Mouse (Mus musculus) liver, embryonic 18 days (tissue): ENCODE measurements around the gene Pnrc1. TPM values are rescaled to one million over a fixed set of nuclear protein-coding genes. Genes with fewer than 3 reads are reported as not detected.

Experiments
- polyA plus RNA-seq: library from polyadenylated mRNA; depleted of rRNA; stranded (reverse); fragments of >200 nt; gene quantifications from 2 replicates; pipeline ENCODE4 v1.2.3, GENCODE M21; 2012; rRNA removed

Gene Pnrc1
- 38.2 and 39.8 TPM in 2 replicates for polyA plus RNA-seq

GRCm38 (mm10) chr4:33290002-33290401, at the start of gene Pnrc1:
Gene Pnrc1, minus strand, starts transcription at chr4:33290163.

GRCm38 (mm10) chr4:33309764-33310757, 20.1 kb upstream of the Pnrc1 start, which contains the start of gene Rngtt:
Gene Rngtt, plus strand, starts transcription at chr4:33310311.

GRCm38 (mm10) chr4:33208881-33209841, 80.8 kb downstream of the Pnrc1 start, which contains the start of gene Srsf12:
Gene Srsf12, plus strand, starts transcription at chr4:33208991.

Other genes starting within 250 kb of the Pnrc1 start
- gene Gabrr2, start 227.2 kb downstream of the Pnrc1 start, polyA plus RNA-seq: 0.05 TPM in 2 replicates
- gene Gabrr1, start 157.6 kb downstream of the Pnrc1 start, polyA plus RNA-seq: not detected in 2 replicates
- 0.03 and 0.10 TPM in 2 replicates for gene Pm20d2, start 100.4 kb downstream of the Pnrc1 start, polyA plus RNA-seq
- 0.08 and 0.10 TPM in 2 replicates for gene Srsf12, start 81.2 kb downstream of the Pnrc1 start, polyA plus RNA-seq
- 2.7 and 2.8 TPM in 2 replicates for gene Rngtt, start 20.1 kb upstream of the Pnrc1 start, polyA plus RNA-seq